Mouse (Mus musculus): Measurements from ENCODE around the gene Exoc3l4. TPM values are rescaled to one million over a fixed set of nuclear protein-coding genes. Genes with fewer than 3 reads are reported as not detected.
A peak's percentile ranks its signal among the peaks of the same experiment; 100 is the strongest.

The Exoc3l4 gene
- polyA plus RNA-seq, 1 experiment = 58.3 TPM

GRCm38 (mm10) chr12:111401454-111402184 is 15.2 kb upstream of the Exoc3l4 start:
- H3K79me2 ChIP-seq (ENCODE audit: control insufficient read depth, insufficient read depth) = no peaks in the 10 kb centered on the region
- no peak overlapping the region for H3ac ChIP-seq (ENCODE audit: control insufficient read depth, insufficient read length, low read depth)
- TF ChIP-seq CTCF (IDR thresholded peaks at IDR 0.05; ENCODE audit: control insufficient read depth, insufficient read depth, insufficient read length) (peak; percentile 80), FOSL1 (IDR thresholded peaks at IDR 0.05; ENCODE audit: insufficient read depth, low read length, poor library complexity, severe bottlenecking) (no peak)
- no peaks in the 10 kb centered on the region for H3K36me3 ChIP-seq (ENCODE audit: control insufficient read depth, insufficient read depth)
- H3K27me3 ChIP-seq (ENCODE audit: control insufficient read depth, insufficient read depth, insufficient read length) = peaks cover 3% of the 10 kb centered on the region
- H3K4me3 ChIP-seq (ENCODE audit: insufficient read depth, poor library complexity, severe bottlenecking) = no peak overlapping the region
- no peaks in the 10 kb centered on the region for H3K79me3 ChIP-seq (ENCODE audit: low read depth)

DNA sequence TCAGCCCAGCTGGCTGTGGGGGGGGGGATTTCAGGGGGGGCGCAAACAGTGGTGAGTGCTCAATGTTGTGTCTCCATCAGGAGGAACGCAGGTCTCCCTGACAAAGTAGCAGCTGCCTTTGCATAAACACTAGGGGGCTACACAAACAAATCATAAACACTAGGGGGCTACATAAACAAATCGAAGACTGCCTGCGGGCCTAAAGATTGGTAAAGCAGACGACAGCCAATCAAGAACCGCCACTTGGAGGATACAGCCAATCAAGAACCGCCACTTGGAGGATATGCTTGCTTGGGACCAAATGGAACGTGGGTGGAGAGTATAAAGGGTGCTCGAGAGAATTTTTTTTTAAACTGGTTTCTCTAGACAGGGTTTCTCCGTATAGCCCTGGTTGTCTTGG is 11.9 kb upstream of the Exoc3l4 start:
- Histone ChIP-seq H3K36me3 (ENCODE audit: control insufficient read depth, insufficient read depth) (no peaks in the 10 kb centered on the region), H3K79me2 (ENCODE audit: control insufficient read depth, insufficient read depth) (no peaks in the 10 kb centered on the region), H3K4me3 (ENCODE audit: insufficient read depth, poor library complexity, severe bottlenecking) (no peak overlapping the region), H3ac (ENCODE audit: control insufficient read depth, insufficient read length, low read depth) (no peak overlapping the region), H3K27me3 (ENCODE audit: control insufficient read depth, insufficient read depth, insufficient read length) (no peaks in the 10 kb centered on the region), H3K79me3 (ENCODE audit: low read depth) (no peaks in the 10 kb centered on the region)
- TF ChIP-seq USF1 (IDR thresholded peaks at IDR 0.05; ENCODE audit: low read depth) (no peak), MYOG (IDR thresholded peaks at IDR 0.05; ENCODE audit: control insufficient read depth, extremely low read depth, insufficient read length) (no peak), FOSL1 (IDR thresholded peaks at IDR 0.05; ENCODE audit: insufficient read depth, low read length, poor library complexity, severe bottlenecking) (no peak), CEBPB (IDR thresholded peaks at IDR 0.05; ENCODE audit: low read depth) (no peak), MAX (IDR thresholded peaks at IDR 0.05) (no peak), MYOD1 (IDR thresholded peaks at IDR 0.05; ENCODE audit: control insufficient read depth, insufficient read length, low read depth) (no peak), CTCF (IDR thresholded peaks at IDR 0.05; ENCODE audit: control insufficient read depth, insufficient read depth, insufficient read length) (no peak)

DNA sequence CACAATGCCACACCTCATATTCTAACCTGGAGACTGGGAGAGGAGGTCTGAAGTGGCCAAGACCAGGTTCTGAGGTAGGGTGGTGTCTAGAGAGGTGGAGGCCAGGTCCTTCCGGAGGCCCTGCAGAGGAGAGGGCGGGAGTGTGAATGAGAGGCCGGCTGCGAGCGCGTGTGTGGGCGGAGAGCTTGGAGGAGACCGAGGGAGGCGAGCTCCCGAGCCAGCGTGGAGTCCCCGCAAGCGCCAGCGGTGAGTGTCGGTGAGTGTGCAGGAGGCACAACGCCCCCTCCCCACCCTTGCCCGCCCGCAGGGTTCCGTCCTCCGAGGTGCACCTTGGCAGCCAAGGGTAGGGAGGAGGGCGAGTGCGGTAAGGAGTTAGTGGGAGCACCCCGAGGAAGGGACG is 10.2 kb upstream of the Exoc3l4 start, which contains the start of gene Lbhd2:
Gene Lbhd2 (plus strand): TSS at position 188 of the 400 bp plus-strand sequence.
- no peak within 1 kb of the TSS for H3K4me3 ChIP-seq (ENCODE audit: insufficient read depth, poor library complexity, severe bottlenecking)
- H3ac ChIP-seq (ENCODE audit: control insufficient read depth, insufficient read length, low read depth) = no peak within 1 kb of the TSS
- TF ChIP-seq MYOG (IDR thresholded peaks at IDR 0.05; ENCODE audit: control insufficient read depth, extremely low read depth, insufficient read length) (no peak), MYOD1 (IDR thresholded peaks at IDR 0.05; ENCODE audit: control insufficient read depth, insufficient read length, low read depth) (no peak), CEBPB (IDR thresholded peaks at IDR 0.05; ENCODE audit: low read depth) (no peak), USF1 (IDR thresholded peaks at IDR 0.05; ENCODE audit: low read depth) (no peak), FOSL1 (IDR thresholded peaks at IDR 0.05; ENCODE audit: insufficient read depth, low read length, poor library complexity, severe bottlenecking) (no peak), MAX (IDR thresholded peaks at IDR 0.05) (no peak), CTCF (IDR thresholded peaks at IDR 0.05; ENCODE audit: control insufficient read depth, insufficient read depth, insufficient read length) (no peak)
- H3K27me3 ChIP-seq (ENCODE audit: control insufficient read depth, insufficient read depth, insufficient read length) = no peaks in the 10 kb centered on the region
- no peaks in the 10 kb centered on the region for H3K79me3 ChIP-seq (ENCODE audit: low read depth)
- H3K79me2 ChIP-seq (ENCODE audit: control insufficient read depth, insufficient read depth) = no peaks in the 10 kb centered on the region
- no peaks in the 10 kb centered on the region for H3K36me3 ChIP-seq (ENCODE audit: control insufficient read depth, insufficient read depth)

GRCm38 (mm10) chr12:111409583-111409982 is 7.2 kb upstream of the Exoc3l4 start:
- Histone ChIP-seq H3K36me3 (ENCODE audit: control insufficient read depth, insufficient read depth) (no peaks in the 10 kb centered on the region), H3K4me3 (ENCODE audit: insufficient read depth, poor library complexity, severe bottlenecking) (no peak overlapping the region), H3ac (ENCODE audit: control insufficient read depth, insufficient read length, low read depth) (no peak overlapping the region), H3K79me2 (ENCODE audit: control insufficient read depth, insufficient read depth) (no peaks in the 10 kb centered on the region), H3K79me3 (ENCODE audit: low read depth) (no peaks in the 10 kb centered on the region), H3K27me3 (ENCODE audit: control insufficient read depth, insufficient read depth, insufficient read length) (no peaks in the 10 kb centered on the region)
- TF ChIP-seq USF1 (IDR thresholded peaks at IDR 0.05; ENCODE audit: low read depth) (no peak), CEBPB (IDR thresholded peaks at IDR 0.05; ENCODE audit: low read depth) (no peak), MYOG (IDR thresholded peaks at IDR 0.05; ENCODE audit: control insufficient read depth, extremely low read depth, insufficient read length) (no peak), CTCF (IDR thresholded peaks at IDR 0.05; ENCODE audit: control insufficient read depth, insufficient read depth, insufficient read length) (no peak), FOSL1 (IDR thresholded peaks at IDR 0.05; ENCODE audit: insufficient read depth, low read length, poor library complexity, severe bottlenecking) (no peak), MAX (IDR thresholded peaks at IDR 0.05) (no peak), MYOD1 (IDR thresholded peaks at IDR 0.05; ENCODE audit: control insufficient read depth, insufficient read length, low read depth) (no peak)

GRCm38 (mm10) chr12:111411631-111412355 is 5.0 kb upstream of the Exoc3l4 start:
- TF ChIP-seq FOSL1 (IDR thresholded peaks at IDR 0.05; ENCODE audit: insufficient read depth, low read length, poor library complexity, severe bottlenecking) = no peak
- TF ChIP-seq MYOD1 (IDR thresholded peaks at IDR 0.05; ENCODE audit: control insufficient read depth, insufficient read length, low read depth) = no peak
- TF ChIP-seq CEBPB (IDR thresholded peaks at IDR 0.05; ENCODE audit: low read depth) = no peak
- no peak for TF ChIP-seq MAX (IDR thresholded peaks at IDR 0.05)
- TF ChIP-seq CTCF (IDR thresholded peaks at IDR 0.05; ENCODE audit: control insufficient read depth, insufficient read depth, insufficient read length) = no peak
- TF ChIP-seq USF1 (IDR thresholded peaks at IDR 0.05; ENCODE audit: low read depth) = no peak
- TF ChIP-seq MYOG (IDR thresholded peaks at IDR 0.05; ENCODE audit: control insufficient read depth, extremely low read depth, insufficient read length) = no peak
- Histone ChIP-seq H3ac (ENCODE audit: control insufficient read depth, insufficient read length, low read depth) (no peak overlapping the region), H3K79me2 (ENCODE audit: control insufficient read depth, insufficient read depth) (no peaks in the 10 kb centered on the region), H3K27me3 (ENCODE audit: control insufficient read depth, insufficient read depth, insufficient read length) (no peaks in the 10 kb centered on the region), H3K79me3 (ENCODE audit: low read depth) (no peaks in the 10 kb centered on the region), H3K4me3 (ENCODE audit: insufficient read depth, poor library complexity, severe bottlenecking) (no peak overlapping the region), H3K36me3 (ENCODE audit: control insufficient read depth, insufficient read depth) (no peaks in the 10 kb centered on the region)
